Mouse (Mus musculus): Measurements from ENCODE around the gene Rnf144a. TPM values are rescaled to one million over a fixed set of nuclear protein-coding genes. Genes with fewer than 3 reads are reported as not detected.

Gene Rnf144a
- polyA plus RNA-seq, 1 experiment from 2014 or later, result 35.1 TPM

GRCm38 (mm10) chr12:26412802-26413201 lies 2.3 kb downstream of the Rnf144a start:
- H3K4me1 ChIP-seq (ENCODE audit: insufficient read depth, low read length), result peaks cover 38% of the 10 kb centered on the region
- H3K4me2 ChIP-seq (replicated peaks; ENCODE audit: low read depth, low read length), result peak overlapping the region; percentile 78
- ATAC-seq (ENCODE audit: low FRiP score, low TSS enrichment), result no peak
- 75% methylated on average over 6 of the region's 6 CpGs for WGBS
- 0 out of 2 replicates have a peak, but pooled peaks cover 3% of the 10 kb centered on the region for H3K36me3 ChIP-seq (ENCODE audit: insufficient read depth, low read length)
- H3K9ac ChIP-seq (replicated peaks; ENCODE audit: low read length), result peak overlapping the region; percentile 20; the same call in 1 of the 2 replicates
- H3K4me3 ChIP-seq (ENCODE audit: low read length), result peak overlapping the region; percentile 18
- no peaks in the 10 kb centered on the region for H3K9me3 ChIP-seq (ENCODE audit: low read length)
- H3K27me3 ChIP-seq (ENCODE audit: insufficient read depth, low read length), result no peaks in the 10 kb centered on the region
- H3K27ac ChIP-seq (ENCODE audit: low read length), result no peak overlapping the region; the same call in 1 of the 2 replicates

- Histone ChIP-seq H3K4me1 (ENCODE audit: insufficient read depth, low read length) (peaks cover 38% of the 10 kb centered on the region), H3K9me3 (ENCODE audit: low read length) (no peaks in the 10 kb centered on the region), H3K9ac (replicated peaks; ENCODE audit: low read length) (no peak overlapping the region), H3K4me2 (replicated peaks; ENCODE audit: low read depth, low read length) (peak overlapping the region; percentile 78), H3K27me3 (ENCODE audit: insufficient read depth, low read length) (no peaks in the 10 kb centered on the region), H3K27ac (ENCODE audit: low read length) (no peak overlapping the region), H3K36me3 (ENCODE audit: insufficient read depth, low read length) (0 out of 2 replicates have a peak, but pooled peaks cover 3% of the 10 kb centered on the region), H3K4me3 (ENCODE audit: low read length) (peak overlapping the region; percentile 18)
- WGBS, result 54% methylated on average over 10 of the region's 10 CpGs
- no peak for ATAC-seq (ENCODE audit: low FRiP score, low TSS enrichment)
These were observed 3.1 kb downstream of the Rnf144a start for GRCm38 (mm10) chr12:26411841-26412450.

GRCm38 (mm10) chr12:26410443-26410842 lies 4.6 kb downstream of the Rnf144a start:
- WGBS, result 86% methylated on average over 3 of the region's 3 CpGs
- H3K4me1 ChIP-seq (ENCODE audit: insufficient read depth, low read length), result peaks cover 47% of the 10 kb centered on the region
- no peak overlapping the region for H3K27ac ChIP-seq (ENCODE audit: low read length)
- no peak overlapping the region for H3K4me3 ChIP-seq (ENCODE audit: low read length)
- no peak for ATAC-seq (ENCODE audit: low FRiP score, low TSS enrichment)
- H3K27me3 ChIP-seq (ENCODE audit: insufficient read depth, low read length), result no peaks in the 10 kb centered on the region
- H3K36me3 ChIP-seq (ENCODE audit: insufficient read depth, low read length), result 0 out of 2 replicates have a peak, but pooled peaks cover 3% of the 10 kb centered on the region
- H3K4me2 ChIP-seq (replicated peaks; ENCODE audit: low read depth, low read length), result no peak overlapping the region
- H3K9ac ChIP-seq (replicated peaks; ENCODE audit: low read length), result no peak overlapping the region
- H3K9me3 ChIP-seq (ENCODE audit: low read length), result no peaks in the 10 kb centered on the region

- no peak overlapping the region for H3K4me3 ChIP-seq (ENCODE audit: low read length)
- ATAC-seq (ENCODE audit: low FRiP score, low TSS enrichment), result no peak
- peaks cover 54% of the 10 kb centered on the region for H3K4me1 ChIP-seq (ENCODE audit: insufficient read depth, low read length)
- H3K27ac ChIP-seq (ENCODE audit: low read length), result no peak overlapping the region
- whole genome bisulfite sequencing, result 76% methylated on average over 9 of the region's 9 CpGs
- no peak overlapping the region for H3K9ac ChIP-seq (replicated peaks; ENCODE audit: low read length)
- H3K4me2 ChIP-seq (replicated peaks; ENCODE audit: low read depth, low read length), result no peak overlapping the region
- no peaks in the 10 kb centered on the region for H3K27me3 ChIP-seq (ENCODE audit: insufficient read depth, low read length)
- 0 out of 2 replicates have a peak, but pooled peaks cover 3% of the 10 kb centered on the region for H3K36me3 ChIP-seq (ENCODE audit: insufficient read depth, low read length)
- no peaks in the 10 kb centered on the region for H3K9me3 ChIP-seq (ENCODE audit: low read length)
These were observed 6.3 kb downstream of the Rnf144a start for GRCm38 (mm10) chr12:26408707-26409106.

GRCm38 (mm10) chr12:26404781-26405702 lies 10.0 kb downstream of the Rnf144a start:
- peaks cover 39% of the 10 kb centered on the region for H3K4me1 ChIP-seq (ENCODE audit: insufficient read depth, low read length)
- WGBS, result 70% methylated on average over 11 of the region's 11 CpGs
- ATAC-seq (ENCODE audit: low FRiP score, low TSS enrichment), result no peak

GRCm38 (mm10) chr12:26403372-26404125 lies 11.5 kb downstream of the Rnf144a start:
- H3K9ac ChIP-seq (replicated peaks; ENCODE audit: low read length), result no peak overlapping the region
- H3K27me3 ChIP-seq (ENCODE audit: insufficient read depth, low read length), result no peaks in the 10 kb centered on the region
- no peak overlapping the region for H3K4me2 ChIP-seq (replicated peaks; ENCODE audit: low read depth, low read length)
- no peak for ATAC-seq (ENCODE audit: low FRiP score, low TSS enrichment)
- H3K27ac ChIP-seq (ENCODE audit: low read length), result peak overlapping the region; percentile 72
- peaks cover 45% of the 10 kb centered on the region for H3K4me1 ChIP-seq (ENCODE audit: insufficient read depth, low read length)
- H3K4me3 ChIP-seq (ENCODE audit: low read length), result no peak overlapping the region
- no peaks in the 10 kb centered on the region for H3K9me3 ChIP-seq (ENCODE audit: low read length)
- WGBS, result 61% methylated on average over 16 of the region's 16 CpGs
- H3K36me3 ChIP-seq (ENCODE audit: insufficient read depth, low read length), result 0 out of 2 replicates have a peak, but pooled peaks cover 6% of the 10 kb centered on the region

More at GRCm38 (mm10) chr12:26404781-26405702, 10.0 kb downstream of the Rnf144a start:
- Histone ChIP-seq H3K9me3 (ENCODE audit: low read length) (no peaks in the 10 kb centered on the region), H3K9ac (replicated peaks; ENCODE audit: low read length) (no peak overlapping the region), H3K36me3 (ENCODE audit: insufficient read depth, low read length) (0 out of 2 replicates have a peak, but pooled peaks cover 8% of the 10 kb centered on the region), H3K4me3 (ENCODE audit: low read length) (no peak overlapping the region), H3K4me2 (replicated peaks; ENCODE audit: low read depth, low read length) (no peak overlapping the region), H3K27me3 (ENCODE audit: insufficient read depth, low read length) (no peaks in the 10 kb centered on the region), H3K27ac (ENCODE audit: low read length) (peak overlapping the region; percentile 11; the same call in 1 of the 2 replicates)

GRCm38 (mm10) chr12:26401696-26402470 lies 13.2 kb downstream of the Rnf144a start:
- no peaks in the 10 kb centered on the region for H3K9me3 ChIP-seq (ENCODE audit: low read length)
- H3K27ac ChIP-seq (ENCODE audit: low read length), result peak overlapping the region; percentile 72; the same call in 1 of the 2 replicates
- no peak overlapping the region for H3K9ac ChIP-seq (replicated peaks; ENCODE audit: low read length)
- H3K36me3 ChIP-seq (ENCODE audit: insufficient read depth, low read length), result 0 out of 2 replicates have a peak, but pooled peaks cover 5% of the 10 kb centered on the region
- ATAC-seq (ENCODE audit: low FRiP score, low TSS enrichment), result no peak
- no peaks in the 10 kb centered on the region for H3K27me3 ChIP-seq (ENCODE audit: insufficient read depth, low read length)
- WGBS, result 61% methylated on average over 10 of the region's 10 CpGs
- no peak overlapping the region for H3K4me2 ChIP-seq (replicated peaks; ENCODE audit: low read depth, low read length)
- peaks cover 46% of the 10 kb centered on the region for H3K4me1 ChIP-seq (ENCODE audit: insufficient read depth, low read length)
- H3K4me3 ChIP-seq (ENCODE audit: low read length), result no peak overlapping the region

GRCm38 (mm10) chr12:26401254-26401653 lies 13.8 kb downstream of the Rnf144a start:
- no peak overlapping the region for H3K9ac ChIP-seq (replicated peaks; ENCODE audit: low read length)
- ATAC-seq (ENCODE audit: low FRiP score, low TSS enrichment), result no peak
- H3K4me1 ChIP-seq (ENCODE audit: insufficient read depth, low read length), result peaks cover 47% of the 10 kb centered on the region
- no peak overlapping the region for H3K4me2 ChIP-seq (replicated peaks; ENCODE audit: low read depth, low read length)
- H3K27ac ChIP-seq (ENCODE audit: low read length), result peak overlapping the region; percentile 67; the same call in 1 of the 2 replicates
- no peak overlapping the region for H3K4me3 ChIP-seq (ENCODE audit: low read length)
- H3K36me3 ChIP-seq (ENCODE audit: insufficient read depth, low read length), result 0 out of 2 replicates have a peak, but pooled peaks cover 5% of the 10 kb centered on the region
- H3K27me3 ChIP-seq (ENCODE audit: insufficient read depth, low read length), result no peaks in the 10 kb centered on the region
- WGBS, result 58% methylated on average over 1 of the region's 1 CpGs
- no peaks in the 10 kb centered on the region for H3K9me3 ChIP-seq (ENCODE audit: low read length)

Data from kidney, embryonic 16.5 days (tissue).